Mouse (Mus musculus) R1 (cell line): ENCODE data around the gene Tmem82.
A peak's percentile ranks its signal among the peaks of the same experiment; 100 is the strongest.

Experiments
- DNase-seq: peaks from one replicate; pipeline ENCODE4 v3.0.0-alpha.2; 2018; ENCODE audit warnings: low read depth, low spot score

Gene Tmem82

GRCm38 (mm10) chr4:141641961-141642811 lies 23.8 kb upstream of the Tmem82 start:
- no peak for DNase-seq

GRCm38 (mm10) chr4:141641353-141641771 lies 22.9 kb upstream of the Tmem82 start:
- no peak for DNase-seq

- no peak for DNase-seq
Measured at GRCm38 (mm10) chr4:141639474-141639873, 21.0 kb upstream of the Tmem82 start.

GRCm38 (mm10) chr4:141636693-141637092 lies 18.3 kb upstream of the Tmem82 start:
- DNase-seq = no peak

- no peak for DNase-seq
Measured at GRCm38 (mm10) chr4:141635991-141636390, 17.6 kb upstream of the Tmem82 start.

GRCm38 (mm10) chr4:141632111-141632873 lies 13.9 kb upstream of the Tmem82 start:
- no peak for DNase-seq

- no peak for DNase-seq
Measured at GRCm38 (mm10) chr4:141631250-141631649, 12.8 kb upstream of the Tmem82 start.

GRCm38 (mm10) chr4:141630021-141630420 lies 11.6 kb upstream of the Tmem82 start:
- DNase-seq = no peak

GRCm38 (mm10) chr4:141628661-141629060 lies 10.2 kb upstream of the Tmem82 start:
- peak; percentile 67 for DNase-seq

GRCm38 (mm10) chr4:141627502-141627901 lies 9.1 kb upstream of the Tmem82 start:
- no peak for DNase-seq

- no peak for DNase-seq
Measured at GRCm38 (mm10) chr4:141625774-141626550, 7.5 kb upstream of the Tmem82 start.

- DNase-seq = peak; percentile 87
Measured at GRCm38 (mm10) chr4:141624983-141625773, 6.7 kb upstream of the Tmem82 start.

GRCm38 (mm10) chr4:141624134-141624533 lies 5.7 kb upstream of the Tmem82 start:
- no peak for DNase-seq

GRCm38 (mm10) chr4:141623666-141624065 lies 5.2 kb upstream of the Tmem82 start, which contains the start of gene Slc25a34:
TSS of gene Slc25a34 (minus strand) at chr4:141623821.
- peak; percentile 30 for DNase-seq

- DNase-seq = no peak
Measured at GRCm38 (mm10) chr4:141623037-141623436, 4.6 kb upstream of the Tmem82 start.

- DNase-seq = no peak
Measured at GRCm38 (mm10) chr4:141622580-141622979, 4.1 kb upstream of the Tmem82 start.

GRCm38 (mm10) chr4:141622091-141622490 lies 3.7 kb upstream of the Tmem82 start:
- no peak for DNase-seq

GRCm38 (mm10) chr4:141621297-141621696 lies 2.9 kb upstream of the Tmem82 start:
- no peak for DNase-seq

- DNase-seq = no peak
Measured at GRCm38 (mm10) chr4:141619299-141619883, 958 bp upstream of the Tmem82 start.

GRCm38 (mm10) chr4:141617863-141618564 lies 419 bp downstream of the Tmem82 start:
- peak; percentile 73 for DNase-seq
